8 mouse cellular contexts compared by ENCODE assay signal in genomic region chr13:43364985-43365824, GRCm38 (mm10). TPM values are rescaled to one million over a fixed set of nuclear protein-coding genes. Genes with fewer than 3 reads are reported as not detected.
DNase-seq lines count a peak whose midpoint lies in the region; ATAC-seq and TF ChIP-seq lines count a peak whose summit lies in the region.

Sirt5 (plus strand) TSS chr13:43365496.

- CTCF ChIA-PET in Patski (lab: Charles Lee): interaction anchor here (0.7 to 1.9 kb wide), 6 partner anchors 9 to 178 kb away, joined by 3 to 6 read pairs (median 4); no protein-coding TSS in a partner anchor

- POLR2A ChIA-PET in Patski (lab: Charles Lee): no interaction called here

- ATAC-seq in Patski: peak; percentile 75
- ATAC-seq in hindbrain, embryonic 15.5 days (ENCODE audit: low FRiP score, low read depth): peak; percentile 97

- peaks cover 9% of the 10 kb centered on the region for H3K4me1 ChIP-seq in hindbrain, embryonic 15.5 days (replicated peaks)

- DNase-seq in Patski (ENCODE audit: low read depth, low spot score): no peak
- peak; percentile 95 to 96 for DNase-seq in cerebellum, postnatal 14 days
- DNase-seq in frontal cortex, postnatal 25 days (ENCODE audit: low spot score in 2 of 2): peak; percentile 76 to 81
- DNase-seq in left cerebral cortex, adult 11 months (ENCODE audit: low spot score): peak; percentile 58
- DNase-seq in lung, postnatal 4 days: peak; percentile 92 to 93
- DNase-seq in retina, postnatal 7 days (ENCODE audit: low read depth, low spot score): peak; percentile 83
- DNase-seq in urinary bladder, adult 2 months (ENCODE audit: low spot score): peak; percentile 84

- no peaks in the 10 kb centered on the region for H3K9me3 ChIP-seq in hindbrain, embryonic 15.5 days

- WGBS in hindbrain, embryonic 15.5 days: 14% methylated on average over 42 of the region's 42 CpGs

- in situ Hi-C loops in Patski (cut with MboI; ENCODE audit: low pct_unique_long_range_greater_than_20kb): no loop called here

- H3K27me3 ChIP-seq in Patski: no peaks in the 10 kb centered on the region
- H3K27me3 ChIP-seq in hindbrain, embryonic 15.5 days: no peaks in the 10 kb centered on the region

- peak within 1 kb of the TSS; percentile 71 for H3K4me3 ChIP-seq in hindbrain, embryonic 15.5 days

- peak within 1 kb of the TSS; percentile 84 for H3K4me2 ChIP-seq in hindbrain, embryonic 15.5 days

- H3K27ac ChIP-seq in hindbrain, embryonic 15.5 days (replicated peaks): peak within 1 kb of the TSS; percentile 76

- peak; percentile 99 for TF ChIP-seq CTCF in Patski (IDR thresholded peaks at IDR 0.05)

- H3K36me3 ChIP-seq in hindbrain, embryonic 15.5 days: no peaks in the 10 kb centered on the region

- peak within 1 kb of the TSS; percentile 55 for H3K9ac ChIP-seq in hindbrain, embryonic 15.5 days

RNA-seq across cellular contexts. Expression of gene Sirt5, which starts in this region (rescaled TPM):
- 24.8 TPM for polyA plus RNA-seq in Patski (2021)
- 34.8 and 36.7 TPM in 2 replicates for polyA plus RNA-seq in hindbrain, embryonic 15.5 days (2015; fragmentation: Nextera tagmentation; extraction: Ambion mirVana)
- polyA plus RNA-seq in urinary bladder, adult 2 months (2012; rRNA removed): 18.1 and 19.6 TPM in 2 replicates
